Mouse (Mus musculus): ENCODE results near the gene Gm10037.

DNA sequence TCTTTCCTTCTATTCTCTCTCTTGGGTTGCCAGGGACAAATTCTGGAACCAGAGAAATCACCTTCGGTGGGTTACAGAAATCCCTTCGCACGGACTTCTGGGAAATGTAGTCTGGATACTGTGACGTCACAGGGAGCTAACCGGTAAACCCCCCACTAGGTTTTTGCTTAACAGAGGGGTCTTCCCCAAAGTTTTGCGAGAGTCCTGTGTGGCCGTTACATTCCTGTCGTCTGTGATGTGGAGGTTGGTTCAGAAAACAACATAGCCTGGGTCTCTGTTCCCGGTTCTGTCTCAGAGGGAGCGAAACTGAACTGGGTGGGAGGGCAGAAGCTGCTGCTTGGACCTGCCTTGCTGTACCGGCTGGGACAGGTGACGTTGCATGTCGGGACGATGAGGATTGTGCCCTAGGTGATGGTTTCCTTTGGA is at the start of gene Gm10037:
- no peak for TF ChIP-seq CTCF (IDR thresholded peaks at IDR 0.05; ENCODE audit: low read depth)
- no peak for TF ChIP-seq EP300 (optimal IDR thresholded peaks at IDR 0.05)
